Mouse (Mus musculus) megakaryocyte, adult 5-6 weeks (primary cell): ENCODE data around the gene Cryzl1. TPM values are rescaled to one million over a fixed set of nuclear protein-coding genes. Genes with fewer than 3 reads are reported as not detected.

Experiments
- ATAC-seq: 2 replicates; pipeline ENCODE4 v1.8.0; 2016; ENCODE audit warnings: mild to moderate bottlenecking, inconsistent platforms; ENCODE audit not compliant: poor library complexity, severe bottlenecking
- total RNA-seq, 2 experiments: library from RNA; stranded (forward) in 1 of 2; stranded (reverse) in 1 of 2; fragments of 153-499, 151-499 nt in 1 of 2; fragments of 221-1000, 200-1000 nt in 1 of 2; gene quantifications; 2 replicates each; pipeline versions ENCODE4 v1.2.3 to v1.2.4; 2015 to 2017

Gene Cryzl1
- total RNA-seq, 2 experiments from 2014 or later = 69.4 to 73.7 TPM

- no peak for ATAC-seq
Observed at GRCm38 (mm10) chr16:91740918-91741255, 12.1 kb upstream of the Cryzl1 start.

DNA sequence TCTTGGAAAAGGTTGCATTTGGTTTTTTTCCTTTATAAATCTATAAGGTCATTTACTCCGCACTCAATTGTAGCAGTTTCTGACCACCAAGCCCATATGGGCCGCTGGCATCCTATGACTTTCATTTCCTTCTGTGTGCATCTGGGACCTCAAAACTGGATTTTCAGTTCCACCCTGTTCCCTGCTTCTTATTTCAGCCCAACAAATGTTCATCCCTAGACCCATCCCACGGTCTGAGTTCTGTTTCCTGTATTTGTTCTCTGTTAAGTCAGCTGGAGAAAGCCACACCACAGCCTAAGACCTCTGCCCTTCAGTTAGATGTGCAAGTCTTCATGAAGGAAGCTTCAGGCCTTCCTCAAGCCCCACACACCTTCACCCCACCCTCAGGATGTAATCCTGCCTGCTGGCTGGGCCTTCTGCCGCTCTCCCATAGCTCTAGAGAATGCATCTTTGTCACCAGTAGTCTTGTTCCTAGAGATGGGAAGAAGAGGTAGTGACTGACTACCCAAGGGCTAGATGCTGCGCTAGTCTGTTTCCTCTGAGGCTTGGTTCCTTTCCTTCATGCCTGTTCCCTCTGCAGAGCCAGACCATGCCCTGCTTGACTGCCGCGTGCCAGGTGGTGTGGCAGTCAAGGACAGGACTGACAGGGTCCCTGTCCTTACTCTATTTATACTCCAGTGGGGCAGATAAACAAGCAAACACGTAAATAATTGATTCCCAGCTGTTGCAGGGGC, 11.6 kb upstream of the Cryzl1 start:
- ATAC-seq = peak; percentile 66

DNA sequence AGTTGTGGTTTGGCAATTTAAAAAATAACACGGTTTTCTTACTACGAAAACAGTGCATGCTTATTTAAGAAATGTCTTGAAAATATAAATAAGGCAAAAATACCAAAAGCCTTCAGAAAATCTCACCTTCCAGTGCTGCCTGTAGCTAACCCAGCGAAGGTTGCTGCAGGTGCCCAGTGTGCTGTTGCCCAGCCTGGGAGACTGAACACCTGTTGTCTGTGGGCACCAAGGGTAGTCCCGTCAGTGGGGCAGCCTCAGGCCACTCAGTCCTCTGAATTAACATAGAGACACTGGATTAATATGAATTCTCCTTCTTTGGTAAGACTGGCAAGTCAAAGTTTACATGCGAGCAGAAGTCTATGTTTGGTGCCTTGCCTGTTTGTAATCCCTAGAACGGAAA, 9.7 kb upstream of the Cryzl1 start:
- no peak for ATAC-seq

- ATAC-seq = no peak
Observed at GRCm38 (mm10) chr16:91736046-91736816, 7.5 kb upstream of the Cryzl1 start.

- peak; percentile 66 for ATAC-seq
Observed at GRCm38 (mm10) chr16:91734771-91735170, 6.0 kb upstream of the Cryzl1 start.

DNA sequence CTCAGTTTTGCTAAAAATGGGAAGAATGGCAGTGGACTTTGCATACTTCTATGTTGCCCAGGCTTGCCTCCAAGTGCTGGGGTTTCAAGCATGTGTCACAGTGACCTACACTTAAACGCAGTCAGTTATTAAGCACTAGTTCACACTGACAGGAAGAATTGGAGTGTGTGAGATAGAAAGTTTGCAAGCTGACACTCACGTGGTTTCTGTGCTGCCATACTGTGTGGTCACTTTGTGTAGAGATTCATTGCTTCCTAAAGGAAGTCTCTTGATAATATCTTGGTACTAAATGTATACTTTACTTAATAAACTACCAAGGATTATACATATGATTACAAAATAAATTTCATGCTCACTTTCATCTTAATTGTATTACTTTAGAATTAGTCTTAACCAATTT, 4.0 kb upstream of the Cryzl1 start:
- no peak for ATAC-seq

GRCm38 (mm10) chr16:91730446-91730845, 1.7 kb upstream of the Cryzl1 start:
- no peak for ATAC-seq

GRCm38 (mm10) chr16:91729821-91730441, 1.2 kb upstream of the Cryzl1 start:
- ATAC-seq = no peak

- ATAC-seq = peak; percentile 72
Observed at GRCm38 (mm10) chr16:91729066-91729482, 299 bp upstream of the Cryzl1 start, which contains the start of gene Itsn1. Itsn1 (plus strand) TSS chr16:91729281.

DNA sequence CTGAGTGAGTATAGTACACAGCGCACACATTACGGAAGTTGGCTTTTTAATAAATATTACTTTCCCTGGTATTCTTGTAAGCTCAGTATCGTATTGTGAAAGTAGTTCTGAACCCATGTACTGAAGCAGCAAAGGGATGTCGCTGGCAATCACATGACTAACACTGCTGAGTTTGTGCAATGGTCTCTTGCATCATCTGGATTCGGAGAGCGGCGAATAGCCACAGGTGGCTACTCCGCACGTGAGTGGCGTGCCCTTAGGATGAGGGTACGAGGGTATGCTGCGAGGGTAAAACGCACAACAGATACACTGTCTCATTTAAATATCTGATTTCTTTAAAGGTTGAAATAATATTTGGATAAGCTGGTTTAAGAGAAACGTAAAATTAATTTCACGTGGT, 1.3 kb downstream of the Cryzl1 start:
- ATAC-seq = peak; percentile 31

- no peak for ATAC-seq
Observed at GRCm38 (mm10) chr16:91724247-91724646, 4.5 kb downstream of the Cryzl1 start.

- no peak for ATAC-seq
Observed at GRCm38 (mm10) chr16:91717399-91717798, 11.4 kb downstream of the Cryzl1 start.

DNA sequence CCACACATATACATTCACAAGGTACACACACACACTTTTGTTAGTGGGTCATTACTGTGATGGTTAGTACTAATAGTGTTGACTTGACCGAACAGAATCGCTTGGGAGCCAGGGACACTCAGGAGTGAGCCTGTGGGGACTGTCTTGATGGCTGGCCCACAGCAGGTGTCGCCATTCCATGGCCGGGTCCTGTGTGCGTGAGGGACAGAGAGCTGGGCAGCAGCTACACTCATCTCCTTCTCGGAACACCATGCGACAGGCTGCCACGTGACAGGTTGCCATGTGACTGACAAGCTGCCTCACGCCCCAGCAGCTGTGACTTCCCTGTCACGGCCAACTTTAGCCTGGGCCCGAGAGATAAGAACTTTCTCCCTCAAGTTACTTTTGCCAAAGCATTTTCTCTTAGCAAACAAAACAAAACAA, 11.8 kb downstream of the Cryzl1 start:
- ATAC-seq = peak; percentile 68

DNA sequence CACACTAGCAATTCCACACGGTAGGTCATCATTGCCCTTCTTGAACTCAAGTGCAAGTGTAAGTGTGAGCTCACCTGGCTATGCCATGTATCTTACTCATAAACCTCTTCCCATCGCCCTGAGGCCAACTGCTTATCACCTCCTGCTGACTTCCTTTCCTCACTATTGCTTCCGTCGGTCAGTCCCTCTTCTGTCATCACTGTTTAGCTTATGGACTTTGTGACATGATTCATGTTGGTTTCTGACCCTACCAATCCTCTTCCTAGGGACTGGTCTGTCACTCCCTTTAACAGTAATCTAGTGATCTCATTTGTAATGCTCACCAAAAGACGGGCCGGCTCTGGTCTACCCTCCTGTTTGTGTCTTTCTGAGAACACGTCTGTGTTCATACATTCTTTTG, 18.5 kb downstream of the Cryzl1 start:
- no peak for ATAC-seq

- ATAC-seq = no peak
Observed at GRCm38 (mm10) chr16:91704603-91705340, 24.0 kb downstream of the Cryzl1 start.

DNA sequence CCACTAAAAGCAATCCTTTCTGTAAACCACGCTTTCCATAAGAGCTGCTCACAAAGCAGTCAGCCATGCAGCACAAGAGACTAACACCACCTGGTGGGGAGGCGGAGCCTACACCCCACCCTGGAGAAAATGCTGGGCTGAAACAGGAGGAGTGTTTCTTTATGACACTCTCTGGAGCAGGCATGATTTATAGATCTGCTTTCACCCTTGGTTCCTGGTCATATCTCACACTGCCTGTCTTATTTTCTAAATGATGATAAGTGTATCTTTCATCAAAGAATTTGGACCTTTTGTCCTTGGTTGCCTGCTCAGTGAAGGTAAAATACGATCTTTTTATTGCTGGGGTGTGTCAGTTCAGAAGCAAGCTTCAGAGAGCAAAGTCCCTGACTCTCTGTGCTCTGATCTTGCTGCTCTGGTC, 26.0 kb downstream of the Cryzl1 start:
- no peak for ATAC-seq

- ATAC-seq = no peak
Observed at GRCm38 (mm10) chr16:91701908-91702307, 26.9 kb downstream of the Cryzl1 start.

GRCm38 (mm10) chr16:91698995-91699394, 29.8 kb downstream of the Cryzl1 start:
- ATAC-seq = no peak

DNA sequence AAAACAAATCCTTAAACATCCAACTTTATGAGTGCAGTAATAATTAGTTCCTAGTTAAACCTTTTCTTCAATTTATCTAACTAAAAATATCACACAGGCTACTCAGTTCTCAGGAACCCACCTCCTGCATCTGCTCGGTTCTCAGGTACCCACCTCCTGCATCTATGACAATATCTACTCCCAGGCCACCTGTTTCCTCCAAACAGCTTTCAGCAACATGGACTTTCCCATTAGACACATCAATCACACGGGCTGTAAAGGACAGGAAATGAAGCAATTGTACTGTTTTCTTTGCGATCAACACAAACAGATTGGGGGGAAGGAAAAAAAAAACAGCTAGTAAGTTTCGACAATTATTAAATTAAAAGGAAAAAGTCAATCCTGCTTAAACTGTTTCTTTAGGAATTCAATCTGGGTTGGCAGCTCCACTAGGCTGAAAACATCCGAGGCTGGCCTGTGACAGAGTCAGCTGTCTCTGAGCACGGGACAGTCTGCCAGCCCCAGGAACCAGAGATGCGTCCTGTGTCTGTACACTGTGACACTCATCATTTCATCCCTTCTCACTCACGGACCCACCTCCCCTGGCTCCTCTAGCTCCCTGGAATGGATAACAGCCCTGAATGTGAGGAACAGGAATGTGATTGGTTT, 33.5 kb downstream of the Cryzl1 start:
- ATAC-seq = no peak

GRCm38 (mm10) chr16:91694455-91695084, 34.2 kb downstream of the Cryzl1 start:
- ATAC-seq = peak; percentile 94
